Mouse (Mus musculus) T-helper 1 cell (primary cell): Measurements from ENCODE around the gene Sema3b.

Source experiments
- in situ Hi-C: fragments of 300-600 bp; cut with MboI, MseI; formaldehyde crosslinking; loops from one replicate; pipeline ENCODE4 v1.15.1; 2025; ENCODE audit warnings: high pct_unique_total_duplicates

The Sema3b gene

DNA sequence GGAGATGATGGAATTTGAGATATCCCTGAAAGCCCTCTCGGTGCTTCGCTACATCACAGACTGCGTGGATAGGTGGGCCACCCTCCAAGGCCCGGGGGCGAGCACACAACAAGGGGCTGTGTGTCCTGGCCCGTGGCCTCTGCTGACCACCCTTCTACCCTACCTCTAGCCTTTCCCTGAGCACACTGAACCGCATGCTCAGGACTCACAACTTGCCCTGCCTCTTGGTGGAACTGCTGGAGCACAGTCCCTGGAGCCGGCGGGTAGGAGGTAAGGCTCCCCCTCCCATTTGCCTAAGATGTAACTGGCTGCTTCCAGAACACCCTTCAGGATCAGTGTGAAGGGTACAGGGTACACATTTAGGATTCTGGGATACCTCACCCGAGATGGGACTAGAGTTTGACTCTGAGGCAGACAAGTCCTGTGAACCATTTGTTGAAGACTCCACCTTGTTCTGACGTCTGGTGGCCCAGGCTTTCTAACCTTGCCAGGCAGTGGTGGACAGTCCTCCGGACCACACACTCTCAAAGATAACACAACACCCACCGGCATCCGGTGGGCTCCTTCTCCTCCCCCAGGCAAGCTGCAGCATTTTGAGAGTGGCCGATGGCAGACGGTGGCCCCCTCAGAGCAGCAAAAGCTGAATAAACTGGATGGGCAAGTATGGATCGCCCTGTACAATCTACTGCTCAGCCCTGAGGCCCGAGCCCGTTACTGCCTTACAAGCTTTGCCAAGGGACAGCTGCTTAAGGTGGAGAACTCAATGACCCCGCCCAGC, 59.5 kb downstream of the Sema3b start:
- in situ Hi-C loops: loop anchor here (10.0 to 25.0 kb wide), 2 partner anchors 655 to 1362 kb away; partner anchors contain the start of genes Manf and Ppm1m

DNA sequence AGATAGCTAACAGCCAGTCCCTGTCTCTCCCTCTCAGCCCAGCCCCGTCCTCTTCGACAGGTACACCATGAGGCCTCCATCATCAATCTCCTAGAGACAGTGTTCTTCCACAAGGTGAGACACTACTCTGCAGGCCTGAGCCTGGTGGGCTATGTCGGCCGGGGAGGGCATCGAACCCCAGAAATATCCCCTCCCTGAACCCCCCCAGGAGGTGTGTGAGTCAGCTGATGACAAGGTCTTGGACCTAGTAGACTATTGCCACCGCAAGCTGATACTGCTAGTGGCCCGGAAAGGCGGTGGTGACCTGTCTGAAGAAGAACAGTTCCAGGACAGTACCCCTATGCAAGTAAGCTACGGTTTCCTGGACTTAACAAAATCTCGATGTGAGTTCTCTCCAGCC, 60.2 kb downstream of the Sema3b start:
- in situ Hi-C loops: no loop called here

DNA sequence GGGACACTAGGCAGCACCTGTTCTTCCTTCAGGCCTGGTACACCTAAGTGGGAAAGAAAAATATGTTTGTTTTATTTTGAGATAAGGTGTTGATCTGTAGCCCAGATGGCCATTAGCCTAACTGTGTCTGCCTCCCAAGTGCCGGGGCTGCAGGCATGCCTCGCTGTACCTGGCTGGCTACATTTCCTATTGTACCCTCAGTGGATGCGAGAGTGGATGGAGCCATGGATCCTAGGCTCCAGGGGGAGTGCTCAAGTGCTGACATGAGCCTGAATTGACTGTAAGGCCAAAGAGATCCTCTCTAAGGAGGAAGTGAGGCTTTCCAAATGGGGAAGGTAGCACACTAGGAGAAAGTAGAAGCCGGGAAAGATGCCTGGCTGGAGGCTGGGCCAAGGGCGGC, 61.1 kb downstream of the Sema3b start:
- in situ Hi-C loops: no loop called here
